Mouse (Mus musculus) right cerebral cortex, postnatal 14 days (tissue): ENCODE measurements around the gene Srf.
"Not testable (repeated sequence)": the region's sequence is repeated elsewhere in the genome, so short reads cannot be mapped to it uniquely, and the experiment has no call there.

Experiments used
- DNase-seq: peaks from one replicate; pipeline ENCODE4 v3.0.0; 2022

Gene Srf

DNA sequence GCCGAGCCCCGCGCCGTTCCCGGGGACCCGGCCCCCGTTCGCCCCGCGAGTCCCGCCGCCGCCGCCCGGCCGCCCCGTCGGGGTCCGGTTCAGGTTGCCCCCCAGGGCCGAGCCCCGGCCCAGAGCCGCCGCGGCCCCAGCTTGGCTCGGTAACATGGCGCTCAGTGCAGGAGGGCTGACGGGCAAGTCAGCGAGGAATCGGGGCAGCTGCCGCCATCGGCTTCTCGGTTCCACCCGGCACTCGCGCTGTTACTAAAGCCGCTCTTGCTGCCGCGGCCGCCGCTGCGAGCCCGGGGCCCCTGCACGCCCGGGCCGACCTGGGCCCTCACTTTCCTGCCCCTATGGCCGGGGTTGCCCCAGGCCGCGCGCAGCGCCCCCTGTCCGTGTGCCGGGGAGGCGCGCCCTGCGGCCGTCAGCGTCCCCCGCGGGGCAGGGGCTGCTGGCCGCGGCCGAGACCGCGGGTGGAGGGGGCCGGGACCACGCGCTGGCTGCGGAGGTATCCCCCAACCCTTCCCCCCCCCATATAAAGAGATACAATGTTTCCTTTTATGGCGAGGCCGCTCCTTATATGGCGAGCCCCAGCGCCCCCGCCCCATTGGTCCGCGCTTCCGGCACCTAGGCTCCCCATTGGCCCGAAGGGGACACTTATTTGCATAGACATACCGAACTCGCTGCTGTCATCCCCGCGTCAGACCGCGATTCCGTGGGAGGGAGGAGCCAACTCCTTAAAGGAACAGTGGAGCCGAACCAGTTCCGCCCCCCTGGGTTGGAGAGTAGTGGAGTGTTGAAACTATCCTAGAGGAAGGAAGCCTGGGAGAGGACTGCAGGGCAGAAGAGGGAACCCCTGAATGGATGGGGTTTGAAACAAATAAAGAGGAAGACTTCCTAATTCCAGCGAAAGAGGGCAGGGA is at the start of gene Srf:
Srf (minus strand) TSS at position 503 of the 911 bp plus-strand sequence.
- peak; percentile 94 for DNase-seq

DNA sequence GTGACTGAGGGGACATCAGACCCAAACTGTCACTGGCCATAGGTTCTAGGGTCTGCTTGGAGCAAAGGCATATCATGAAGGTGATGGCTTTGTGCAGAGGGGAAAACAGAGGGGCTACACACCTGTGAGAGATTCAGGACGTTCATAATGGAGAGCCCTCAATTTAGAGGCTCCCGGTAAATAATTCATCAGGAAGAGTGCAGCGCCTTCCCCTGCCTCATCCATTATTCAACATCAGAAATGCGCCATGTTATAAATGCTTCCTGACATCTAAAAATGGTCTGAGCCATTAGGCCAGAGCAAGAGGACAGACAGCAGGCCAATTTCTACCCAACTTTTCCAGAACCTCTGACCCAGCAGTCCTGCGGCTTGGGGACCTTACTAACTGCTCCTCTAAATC is 49.2 kb upstream of the Srf start:
- DNase-seq, result no peak

DNA sequence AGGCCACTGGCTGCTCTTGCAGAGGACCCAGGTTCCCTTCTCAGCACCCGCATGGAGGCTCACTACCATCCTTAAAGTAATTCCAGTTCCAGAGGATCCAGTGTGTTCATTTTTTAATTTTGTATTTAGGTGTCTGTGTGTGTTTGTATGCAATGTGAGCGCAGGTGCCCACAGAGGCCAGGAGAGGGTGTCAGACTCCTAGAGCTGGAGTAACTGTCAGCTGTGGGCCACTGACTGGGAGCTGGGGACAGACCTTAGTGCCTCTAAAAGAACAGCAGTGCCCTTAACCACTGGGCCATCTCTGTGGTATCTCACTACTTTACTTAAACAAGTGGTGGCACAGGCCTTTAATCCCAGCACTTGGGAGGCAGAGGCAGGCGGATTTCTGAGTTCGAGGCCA is 47.3 kb upstream of the Srf start:
- no peak for DNase-seq

DNA sequence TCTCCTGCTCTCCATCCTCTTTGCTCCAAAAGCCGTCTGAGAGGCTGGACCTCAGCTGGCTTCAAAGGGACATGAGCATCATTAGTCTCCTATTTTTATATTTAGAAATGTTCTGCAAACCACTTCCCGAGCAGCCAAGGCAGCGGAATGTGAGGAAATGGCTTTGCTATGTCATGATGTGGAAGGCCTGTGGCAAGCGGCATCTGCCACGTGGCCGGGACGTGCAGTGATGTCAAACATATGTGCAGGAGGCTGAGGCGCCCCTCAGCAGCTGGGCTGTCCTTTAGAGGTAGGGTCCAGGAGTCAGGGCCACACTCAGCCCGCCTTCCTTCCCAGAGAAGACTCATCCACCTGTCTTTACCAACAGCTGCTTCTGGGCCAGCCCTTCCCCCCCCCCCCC is 46.2 kb upstream of the Srf start:
- DNase-seq, result no peak

DNA sequence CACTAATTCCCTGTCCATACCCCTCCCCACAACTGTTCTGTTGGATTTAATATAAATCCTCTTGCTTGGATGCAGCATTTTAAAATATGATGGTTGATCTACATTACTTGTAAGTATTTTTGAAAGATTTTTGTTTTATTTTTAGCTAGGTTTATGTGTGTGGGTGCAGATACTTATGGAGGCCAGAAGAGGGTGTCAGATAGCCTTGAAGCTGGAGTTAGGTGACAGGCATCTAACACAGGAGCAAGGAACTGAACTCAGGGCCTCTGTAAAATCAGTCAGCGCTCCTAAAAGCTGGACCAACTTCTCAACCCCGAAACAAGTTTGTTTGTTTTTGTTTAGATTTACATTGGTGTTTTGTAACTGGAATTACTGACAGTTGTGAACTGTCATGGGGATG is 44.6 kb upstream of the Srf start:
- no peak for DNase-seq

- DNase-seq, result no peak
Observed at GRCm38 (mm10) chr17:46598963-46599362, 43.0 kb upstream of the Srf start.

DNA sequence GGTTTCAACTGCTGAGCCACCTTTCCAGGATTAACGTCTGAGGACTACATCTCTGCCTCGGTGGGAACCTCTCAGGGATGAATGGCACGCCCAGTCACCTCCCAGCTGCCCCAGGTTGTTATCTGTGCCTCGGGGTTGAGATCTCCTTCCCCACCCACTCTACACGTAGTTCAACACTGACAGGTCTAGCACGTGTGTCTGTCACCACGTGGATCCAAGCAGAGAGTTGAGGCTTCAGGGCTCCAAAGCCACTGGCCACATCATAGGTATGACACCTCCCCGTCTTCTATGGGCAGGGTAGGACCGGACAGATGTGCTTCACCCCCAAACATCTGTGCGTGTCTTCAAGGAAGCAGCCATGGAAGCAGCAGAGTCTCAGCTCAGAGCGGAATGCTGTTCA is 42.0 kb upstream of the Srf start:
- no peak for DNase-seq

- DNase-seq, result no peak
Observed at GRCm38 (mm10) chr17:46595336-46595735, 39.4 kb upstream of the Srf start.

DNA sequence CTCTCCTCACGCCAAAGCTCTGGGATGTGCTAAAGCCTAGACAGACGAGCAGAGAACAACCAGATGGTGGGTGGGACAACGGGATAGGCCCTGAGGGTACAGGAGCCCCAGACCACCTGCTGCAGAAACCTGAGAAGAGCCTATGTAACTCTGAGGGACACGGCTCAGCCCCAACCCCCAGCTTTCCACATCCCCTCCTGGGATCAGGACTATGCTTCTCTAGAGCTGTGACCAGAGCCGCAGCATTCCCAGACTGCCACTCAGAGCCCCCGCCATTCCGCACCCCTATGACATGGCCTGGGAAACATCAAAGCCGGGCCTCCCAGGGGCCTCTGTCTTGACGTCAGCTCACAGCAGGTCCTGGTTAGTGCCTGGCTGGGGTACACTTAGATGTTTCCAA is 38.6 kb upstream of the Srf start:
- no peak for DNase-seq

GRCm38 (mm10) chr17:46593124-46593523 is 37.1 kb upstream of the Srf start:
- no peak for DNase-seq

GRCm38 (mm10) chr17:46591406-46591805 is 35.4 kb upstream of the Srf start:
- DNase-seq, result no peak

GRCm38 (mm10) chr17:46590439-46590838 is 34.5 kb upstream of the Srf start:
- DNase-seq, result no peak

DNA sequence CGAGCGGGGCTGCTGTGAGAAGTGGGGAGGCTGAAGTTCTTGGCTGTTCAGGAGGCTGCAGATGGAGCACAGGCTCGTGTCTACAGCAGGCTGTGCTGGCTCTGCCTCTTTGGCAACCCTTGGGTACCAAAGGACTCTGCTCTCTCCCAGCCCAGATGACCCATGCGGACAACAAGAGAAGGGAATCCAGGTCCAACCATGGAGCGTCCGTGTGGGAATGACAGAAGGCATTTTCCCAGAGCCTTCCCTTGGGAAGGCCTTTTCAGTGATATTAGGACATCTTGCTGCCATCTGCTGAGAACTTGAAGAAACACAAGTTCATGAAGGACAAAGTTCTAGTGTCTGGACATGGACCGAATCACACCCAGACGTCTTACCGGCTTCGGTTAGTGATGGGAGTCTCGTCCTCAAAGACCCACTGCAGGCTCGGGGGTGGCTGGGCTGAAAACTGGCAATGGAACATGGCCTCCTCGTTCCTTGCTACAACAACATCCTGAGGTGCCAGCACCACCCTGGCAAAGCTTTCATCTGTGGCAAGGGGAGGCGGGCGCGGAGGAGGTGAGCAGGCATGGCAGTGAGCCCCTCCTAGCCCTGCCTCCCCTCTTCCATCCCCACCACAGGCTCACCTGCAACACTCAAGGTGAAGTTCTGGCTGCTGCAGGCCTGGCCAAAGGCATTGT is 33.8 kb upstream of the Srf start:
- no peak for DNase-seq

- no peak for DNase-seq
Observed at GRCm38 (mm10) chr17:46588913-46589312, 32.9 kb upstream of the Srf start.

DNA sequence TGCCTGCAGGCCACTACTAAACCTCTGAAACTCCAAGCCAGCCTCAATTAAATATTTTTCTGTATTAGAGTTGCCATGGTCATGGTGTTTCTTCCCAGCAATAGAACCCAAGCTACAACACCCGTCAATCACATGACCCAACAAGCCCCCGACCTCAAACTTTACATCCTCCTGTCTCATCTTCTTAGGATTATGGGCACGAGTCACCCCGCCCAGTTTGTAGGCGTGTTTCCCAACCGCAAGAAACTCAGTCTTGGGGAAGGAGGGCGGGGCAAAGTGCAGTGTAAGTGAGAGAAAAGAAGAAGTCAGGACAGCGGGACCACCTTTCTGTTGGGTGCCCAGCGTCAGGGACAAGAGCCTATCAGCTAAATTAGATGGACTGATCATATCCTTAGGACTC is 32.2 kb upstream of the Srf start:
- DNase-seq, result no peak

DNA sequence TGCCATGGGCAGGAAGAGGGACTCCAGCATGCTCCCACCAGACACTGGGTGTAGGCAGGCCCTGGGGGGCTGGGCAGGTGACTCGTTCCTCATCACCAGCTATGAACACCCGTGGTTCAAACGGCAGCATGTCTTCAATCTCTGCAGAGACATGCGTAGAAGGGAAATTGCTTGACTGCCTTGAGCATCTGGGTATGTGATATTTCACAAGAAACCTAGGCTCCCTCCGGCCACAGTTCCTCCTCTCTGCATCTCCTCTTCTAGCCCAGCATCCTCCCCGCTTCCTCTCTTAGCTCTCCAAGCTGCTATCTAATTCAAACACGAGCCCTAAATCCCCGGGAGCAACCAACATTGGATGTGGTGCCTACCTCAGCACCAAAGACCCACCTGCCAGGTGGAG is 30.4 kb upstream of the Srf start:
- no peak for DNase-seq

GRCm38 (mm10) chr17:46578650-46579049 is 22.7 kb upstream of the Srf start:
- DNase-seq, result no peak

- no peak for DNase-seq
Observed at GRCm38 (mm10) chr17:46576070-46576469, 20.1 kb upstream of the Srf start.

GRCm38 (mm10) chr17:46574535-46574934 is 18.6 kb upstream of the Srf start:
- no peak for DNase-seq

- DNase-seq, result no peak
Observed at GRCm38 (mm10) chr17:46571005-46571404, 15.0 kb upstream of the Srf start.

DNA sequence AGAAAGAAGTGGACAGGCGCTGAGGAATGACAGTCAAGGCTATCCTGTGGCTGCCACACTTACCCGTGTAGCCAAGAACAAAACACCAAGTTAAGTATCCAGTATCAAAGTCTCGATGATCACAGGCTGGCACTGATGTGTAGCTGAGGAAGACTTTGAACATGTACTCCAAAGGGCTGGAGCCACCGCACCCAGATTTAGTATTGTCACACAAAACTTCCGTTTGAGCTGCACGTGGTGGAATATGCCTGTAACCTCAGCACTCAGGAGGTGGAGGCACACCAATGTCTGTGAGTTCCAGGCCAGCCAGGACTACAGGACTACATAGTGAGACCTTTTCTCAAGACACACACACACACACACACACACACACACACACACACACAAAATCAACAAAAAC is 3.2 kb upstream of the Srf start:
- DNase-seq, result no peak

DNA sequence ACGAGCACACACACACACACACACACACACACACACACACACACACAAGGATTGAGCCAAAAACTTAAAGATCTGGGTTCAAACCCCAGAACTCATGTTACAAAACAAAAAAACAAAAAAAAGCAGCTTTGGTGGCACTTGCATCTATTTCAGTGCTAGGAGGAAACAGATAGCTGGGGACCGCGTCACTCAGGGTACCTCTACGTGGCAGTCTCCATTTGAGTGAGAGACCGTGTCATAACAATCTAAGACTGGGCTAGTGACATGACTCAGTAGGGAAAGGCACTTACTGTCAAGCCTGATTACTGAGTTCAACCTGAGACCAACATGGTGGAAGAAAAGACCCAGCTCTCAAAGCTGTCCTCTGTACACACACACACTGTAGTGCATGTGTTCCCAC is 2.2 kb upstream of the Srf start:
- DNase-seq, result no peak

DNA sequence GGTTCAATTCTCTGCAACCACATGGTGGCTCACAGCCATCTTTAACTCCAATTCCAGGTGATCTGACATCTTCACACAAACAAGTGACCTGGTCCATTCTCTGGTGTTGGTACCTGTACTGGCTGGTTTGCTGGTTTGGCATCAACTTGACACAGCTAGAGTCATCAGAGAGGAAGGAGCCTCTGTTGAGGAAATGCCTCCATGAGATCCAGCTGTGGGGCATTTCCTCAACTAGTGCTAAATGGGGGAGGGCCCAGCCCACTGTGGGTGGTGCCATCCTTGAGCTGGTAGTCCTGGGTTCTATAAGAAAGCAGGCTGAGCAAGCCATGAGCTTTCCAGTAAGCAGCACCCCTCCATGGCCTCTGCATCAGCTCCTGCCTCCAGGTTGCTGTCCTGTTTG is 1.3 kb upstream of the Srf start:
- DNase-seq, result not testable (repeated sequence)

DNA sequence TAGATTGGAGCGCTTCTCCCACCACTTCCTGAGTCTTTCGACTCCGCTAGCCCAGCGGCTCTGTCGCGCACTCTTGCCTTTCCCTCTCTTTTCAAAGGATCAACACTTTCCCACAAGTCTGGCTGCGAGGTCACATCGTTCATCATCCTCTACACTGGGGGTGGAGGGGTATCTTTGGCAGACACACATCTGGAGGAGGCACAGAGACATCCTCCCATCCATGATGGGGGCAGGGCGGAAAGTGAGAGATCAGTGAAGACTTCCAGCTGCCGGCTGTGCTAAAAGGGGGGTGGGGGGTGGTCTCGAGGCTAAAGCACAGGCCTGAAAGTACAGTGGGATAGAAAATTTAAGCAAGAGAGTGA is 590 bp upstream of the Srf start:
- no peak for DNase-seq
